ENCODE assay signal across 10 mouse cellular contexts in the genomic region with DNA sequence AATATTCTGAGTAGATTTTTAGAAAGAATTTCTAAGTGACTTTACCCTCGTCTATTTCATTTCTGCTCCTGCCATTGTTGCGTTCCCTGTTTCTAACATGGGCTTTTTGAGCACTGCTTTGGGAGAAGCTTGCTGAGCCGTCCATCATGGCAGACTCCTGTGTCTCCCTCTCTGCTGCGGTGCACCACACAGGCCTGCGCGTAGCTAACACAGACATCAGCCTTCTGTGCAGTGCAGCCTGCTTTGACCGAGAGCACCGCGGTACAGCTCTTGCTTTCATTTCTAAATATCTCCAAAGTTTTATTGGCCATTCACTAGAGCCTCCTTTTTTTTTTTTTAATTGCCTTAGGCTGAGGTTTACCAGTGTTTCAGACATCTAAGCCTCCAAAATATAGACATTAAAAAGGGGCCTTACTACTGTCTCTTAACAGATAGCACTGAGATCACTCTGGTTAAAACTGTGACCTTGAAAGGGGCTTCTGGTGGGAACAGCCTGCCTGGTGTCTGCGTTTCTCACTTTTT.
DNase-seq lines count a peak whose midpoint lies in the region; ATAC-seq lines count a peak whose summit lies in the region.
"Had no signal": no experiment of that assay in that cellular context is flagged by ENCODE, and none has a peak within 500 bp of the region (broad histone marks: within the 10 kb centered on the region; RNA-seq: fewer than 3 reads in every experiment).

No protein-coding gene starts in this region.

- H3K27ac ChIP-seq in kidney, embryonic 16.5 days (ENCODE audit: low read length) = peak overlapping the region; percentile 70
- peak overlapping the region; percentile 72 for H3K27ac ChIP-seq in embryonic facial prominence, embryonic 13.5 days
- peak overlapping the region; percentile 74 for H3K27ac ChIP-seq in liver, embryonic 12.5 days
- no peak overlapping the region for H3K27ac ChIP-seq in forebrain, embryonic 12.5 days

- H3K4me3 ChIP-seq in kidney, embryonic 16.5 days (ENCODE audit: low read length) = no peak overlapping the region
- H3K4me3 ChIP-seq in embryonic facial prominence, embryonic 13.5 days = peak overlapping the region; percentile 6; the same call in 1 of the 2 replicates
- no peak overlapping the region for H3K4me3 ChIP-seq in liver, embryonic 12.5 days
- no peak overlapping the region for H3K4me3 ChIP-seq in forebrain, embryonic 12.5 days (replicated peaks)

- no peak overlapping the region; the same call in 1 of the 2 replicates for H3K9ac ChIP-seq in kidney, embryonic 16.5 days (replicated peaks; ENCODE audit: low read length)
- peak overlapping the region; percentile 58; the same call in 1 of the 2 replicates for H3K9ac ChIP-seq in embryonic facial prominence, embryonic 13.5 days
- peak overlapping the region; percentile 58; the same call in 1 of the 2 replicates for H3K9ac ChIP-seq in liver, embryonic 12.5 days
- no peak overlapping the region for H3K9ac ChIP-seq in forebrain, embryonic 12.5 days

- 58% methylated on average over 10 of the region's 10 CpGs for WGBS in kidney, embryonic 16.5 days
- 32% methylated on average over 10 of the region's 10 CpGs for WGBS in embryonic facial prominence, embryonic 13.5 days
- 52% methylated on average over 10 of the region's 10 CpGs for WGBS in liver, embryonic 12.5 days (ENCODE audit: insufficient replicate concordance)
- 64% methylated on average over 10 of the region's 10 CpGs for WGBS in forebrain, embryonic 12.5 days

- no peaks in the 10 kb centered on the region for H3K36me3 ChIP-seq in kidney, embryonic 16.5 days (ENCODE audit: insufficient read depth, low read length)
- no peaks in the 10 kb centered on the region for H3K36me3 ChIP-seq in embryonic facial prominence, embryonic 13.5 days
- H3K36me3 ChIP-seq in liver, embryonic 12.5 days = no peaks in the 10 kb centered on the region
- H3K36me3 ChIP-seq in forebrain, embryonic 12.5 days (replicated peaks) = no peaks in the 10 kb centered on the region

- peaks cover 24% of the 10 kb centered on the region for H3K27me3 ChIP-seq in kidney, embryonic 16.5 days (ENCODE audit: insufficient read depth, low read length)
- H3K27me3 ChIP-seq in embryonic facial prominence, embryonic 13.5 days = no peaks in the 10 kb centered on the region
- no peaks in the 10 kb centered on the region for H3K27me3 ChIP-seq in liver, embryonic 12.5 days (replicated peaks)
- H3K27me3 ChIP-seq in forebrain, embryonic 12.5 days = peaks cover 4% of the 10 kb centered on the region; the same call in 1 of the 2 replicates

- peak; percentile 19 for DNase-seq in adrenal gland, postnatal 25 days
- DNase-seq in adrenal gland, postnatal 4 days (ENCODE audit: low spot score in 2 of 2) = no peak
- no peak for DNase-seq in kidney, postnatal 36 days
- no peak for DNase-seq in Muller cell, postnatal 12 days (ENCODE audit: inconsistent ontology term)
- DNase-seq: thymus, adult 18-20 months had no signal

- peaks cover 45% of the 10 kb centered on the region for H3K4me1 ChIP-seq in kidney, embryonic 16.5 days (ENCODE audit: insufficient read depth, low read length)
- H3K4me1 ChIP-seq in embryonic facial prominence, embryonic 13.5 days = peaks cover 60% of the 10 kb centered on the region
- peaks cover 59% of the 10 kb centered on the region for H3K4me1 ChIP-seq in liver, embryonic 12.5 days
- peaks cover 35% of the 10 kb centered on the region for H3K4me1 ChIP-seq in forebrain, embryonic 12.5 days

- H3K4me2 ChIP-seq in kidney, embryonic 16.5 days (replicated peaks; ENCODE audit: low read depth, low read length) = 0 out of 2 replicates have a peak overlapping the region, but pooled peaks have one; percentile 8
- peak overlapping the region; percentile 46 for H3K4me2 ChIP-seq in embryonic facial prominence, embryonic 13.5 days
- peak overlapping the region; percentile 56 for H3K4me2 ChIP-seq in liver, embryonic 12.5 days
- no peak overlapping the region for H3K4me2 ChIP-seq in forebrain, embryonic 12.5 days

- no peaks in the 10 kb centered on the region for H3K9me3 ChIP-seq in kidney, embryonic 16.5 days (ENCODE audit: low read length)
- H3K9me3 ChIP-seq in embryonic facial prominence, embryonic 13.5 days = no peaks in the 10 kb centered on the region
- no peaks in the 10 kb centered on the region for H3K9me3 ChIP-seq in liver, embryonic 12.5 days (replicated peaks)
- no peaks in the 10 kb centered on the region for H3K9me3 ChIP-seq in forebrain, embryonic 12.5 days

- ATAC-seq in kidney, embryonic 16.5 days (ENCODE audit: low FRiP score, low TSS enrichment) = no peak
- ATAC-seq in embryonic facial prominence, embryonic 13.5 days (ENCODE audit: insufficient number of reproducible peaks, insufficient read depth, low FRiP score, low TSS enrichment, low read depth) = no peak
- ATAC-seq in liver, embryonic 12.5 days = no peak
- no peak for ATAC-seq in forebrain, embryonic 12.5 days (ENCODE audit: low FRiP score)
- ATAC-seq: midbrain, embryonic 16.5 days had no signal

Comparison
In these comparisons a context has a peak if more than half of its experiments do, and no peak if none do; other contexts are left out.
1. H3K9ac ChIP-seq: peak in embryonic facial prominence, embryonic 13.5 days (single experiment) and liver, embryonic 12.5 days (single experiment); none in kidney, embryonic 16.5 days (single experiment) and forebrain, embryonic 12.5 days (single experiment).